Mouse (Mus musculus): ENCODE results near the gene Cacul1.

- TF ChIP-seq POLR2A (IDR thresholded peaks at IDR 0.05; ENCODE audit: extremely low read depth, insufficient read depth, low read length) (no peak), CTCF (IDR thresholded peaks at IDR 0.05; ENCODE audit: low read depth, low read length) (no peak)
Observed at GRCm38 (mm10) chr19:60525086-60525485, 55.7 kb downstream of the Cacul1 start.

All from liver, adult 2 months (tissue).